Mouse (Mus musculus): ENCODE data around the gene Crebl2.

Gene Crebl2

DNA sequence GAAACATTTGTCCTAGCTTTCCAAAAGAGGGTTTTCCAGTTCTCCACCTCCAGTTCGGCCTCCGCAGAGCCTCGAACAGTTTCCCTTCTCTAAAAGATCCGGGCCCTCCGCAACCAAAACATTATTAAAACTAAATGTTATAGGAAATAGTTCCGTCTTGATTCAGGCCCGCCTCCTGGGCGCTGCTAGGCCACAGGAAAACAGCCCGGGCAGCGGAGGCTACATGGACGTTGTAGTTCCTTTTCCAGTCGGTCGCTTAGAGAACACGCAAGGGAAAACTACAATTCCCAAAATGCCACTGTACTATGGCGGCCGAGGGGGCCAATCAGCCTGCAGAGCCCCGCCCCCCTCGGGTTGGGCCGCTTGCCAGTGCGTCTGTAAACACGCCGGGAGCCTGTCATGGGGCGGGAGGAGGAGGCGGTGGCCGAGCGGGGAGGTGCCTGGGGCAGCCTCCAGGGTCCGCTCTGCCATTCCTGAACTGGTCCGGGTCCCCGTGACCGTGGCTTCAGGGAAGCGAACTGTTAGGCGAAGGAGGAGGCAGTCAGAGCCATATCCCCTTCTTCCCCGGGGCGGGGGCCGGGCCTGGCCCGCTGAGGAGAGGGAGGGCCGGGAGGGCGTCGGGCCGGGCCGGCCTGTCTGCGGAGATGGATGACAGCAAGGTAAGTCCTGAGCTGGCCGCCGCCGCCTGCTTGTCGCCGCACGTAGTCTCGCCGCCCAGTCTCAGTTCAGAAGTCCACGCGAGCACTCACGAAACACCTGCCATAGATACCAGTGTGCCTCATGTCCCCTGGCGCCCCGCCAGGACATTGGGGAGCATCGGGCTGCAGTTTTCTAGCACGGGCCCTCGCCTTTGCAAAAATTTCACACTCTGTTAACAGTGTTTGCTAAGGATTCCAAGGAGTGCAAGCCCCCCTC is at the start of gene Crebl2:
Gene Crebl2, plus strand, starts transcription at position 369 of the 915 bp plus-strand sequence.
- DNase-seq (ENCODE audit: low spot score in 2 of 2) = peak; percentile 98

DNA sequence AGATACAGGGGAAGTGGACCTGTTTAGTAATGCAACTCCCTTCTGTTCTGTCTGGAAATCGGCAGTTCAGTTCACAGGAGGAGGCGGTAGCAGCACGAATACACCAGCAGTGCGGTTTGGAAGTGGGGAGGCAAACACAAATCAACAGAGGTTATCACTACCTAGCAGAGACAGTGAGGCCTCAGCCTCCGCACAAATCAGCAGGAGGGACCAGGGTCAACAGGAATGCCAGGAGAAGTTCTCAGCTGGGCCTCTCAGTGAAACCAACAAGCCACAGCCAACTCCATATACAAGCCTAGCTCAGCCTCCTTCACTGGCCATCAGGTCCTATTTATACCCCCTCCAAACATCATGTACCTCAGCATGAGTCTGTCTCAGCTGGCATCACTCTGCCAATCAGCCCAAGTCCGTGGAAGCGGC is 48.5 kb upstream of the Crebl2 start:
- DNase-seq (ENCODE audit: low spot score in 2 of 2) = no peak

- no peak for DNase-seq (ENCODE audit: low spot score in 2 of 2)
Measured at GRCm38 (mm10) chr6:134782900-134783299, 47.1 kb upstream of the Crebl2 start.

GRCm38 (mm10) chr6:134786426-134786825 is 43.5 kb upstream of the Crebl2 start:
- DNase-seq (ENCODE audit: low spot score in 2 of 2) = no peak

DNA sequence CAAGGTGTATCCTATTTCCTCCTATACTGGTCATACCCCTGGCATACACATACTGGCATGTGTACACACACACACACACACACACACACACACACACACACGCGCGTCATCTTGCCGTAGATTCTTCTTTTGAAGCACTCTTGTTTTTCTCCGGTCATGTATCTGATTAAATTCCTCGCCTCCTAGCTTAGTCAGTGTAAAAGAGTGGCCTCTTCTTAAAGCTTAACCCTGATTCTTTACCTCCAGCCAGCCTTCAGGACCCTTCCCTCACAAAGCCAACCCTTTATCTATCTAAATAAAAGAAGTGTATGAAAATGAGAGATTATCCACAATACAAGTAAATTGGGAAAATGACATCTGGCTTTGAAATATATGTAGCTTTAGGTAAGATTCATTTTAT is 40.9 kb upstream of the Crebl2 start:
- no peak for DNase-seq (ENCODE audit: low spot score in 2 of 2)

GRCm38 (mm10) chr6:134791251-134792118 is 38.5 kb upstream of the Crebl2 start:
- DNase-seq (ENCODE audit: low spot score in 2 of 2) = peak; percentile 27

- DNase-seq (ENCODE audit: low spot score in 2 of 2) = peak; percentile 85
Measured at GRCm38 (mm10) chr6:134792141-134793045, 37.6 kb upstream of the Crebl2 start, which contains the start of gene Dusp16. TSS of gene Dusp16 (minus strand) at chr6:134792625.

DNA sequence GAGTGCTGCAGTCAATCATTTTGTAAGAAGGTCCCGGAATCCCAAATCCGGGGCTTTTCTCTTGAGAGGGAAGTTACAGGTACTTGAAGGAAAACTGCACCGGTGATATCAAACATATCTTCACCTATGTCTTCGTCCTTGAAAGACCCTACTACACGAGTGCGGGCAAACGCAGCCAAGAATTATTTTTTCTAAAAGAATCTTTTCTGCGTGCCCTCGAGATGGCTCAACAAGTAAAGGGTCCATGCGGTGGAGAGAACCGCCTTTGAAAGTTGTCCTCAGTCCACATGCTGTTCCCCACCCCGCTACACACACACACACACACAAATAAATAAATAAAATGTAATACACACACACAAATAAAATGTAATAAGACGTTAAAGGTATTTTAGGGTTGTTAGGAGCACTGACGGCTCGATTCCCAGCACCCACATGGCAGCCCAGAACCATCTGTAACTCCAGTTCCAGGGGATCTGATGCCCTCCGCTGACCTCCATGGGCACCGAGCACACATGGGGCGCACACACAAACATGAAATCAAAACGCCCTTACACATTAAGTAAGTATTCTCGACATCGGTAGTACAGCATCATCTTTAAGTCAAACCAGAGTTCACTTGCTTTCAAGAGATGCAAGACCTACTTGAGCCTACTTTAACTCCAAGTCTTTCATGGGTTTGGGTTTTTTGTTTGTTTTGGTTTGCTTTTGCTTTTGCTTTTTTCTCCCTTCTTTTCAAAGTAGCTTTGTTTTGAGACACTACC is 36.7 kb upstream of the Crebl2 start:
- DNase-seq (ENCODE audit: low spot score in 2 of 2) = no peak

- DNase-seq (ENCODE audit: low spot score in 2 of 2) = peak; percentile 66 to 79
Measured at GRCm38 (mm10) chr6:134793911-134794520, 35.9 kb upstream of the Crebl2 start.

DNA sequence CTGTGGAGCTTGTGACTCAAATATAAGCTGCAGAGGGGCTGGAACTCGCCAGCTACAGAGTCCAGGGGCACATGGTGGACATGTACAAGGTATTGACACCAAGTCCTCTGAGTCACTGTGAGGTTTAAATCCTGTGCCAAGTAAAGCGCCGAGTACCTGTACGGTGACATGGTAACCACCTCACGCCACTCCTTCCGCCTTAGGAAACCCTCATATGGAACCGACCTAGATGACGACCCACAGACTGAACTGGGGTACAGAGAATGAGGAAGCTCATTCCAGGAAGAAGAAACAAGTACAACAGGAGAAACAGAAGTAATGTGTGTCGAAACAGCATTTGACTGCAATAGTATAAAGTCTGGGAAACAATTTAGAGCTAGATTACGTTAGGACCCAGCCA is 33.7 kb upstream of the Crebl2 start:
- peak in 1 of 2 experiments; percentile 7 for DNase-seq (ENCODE audit: low spot score in 2 of 2)

DNA sequence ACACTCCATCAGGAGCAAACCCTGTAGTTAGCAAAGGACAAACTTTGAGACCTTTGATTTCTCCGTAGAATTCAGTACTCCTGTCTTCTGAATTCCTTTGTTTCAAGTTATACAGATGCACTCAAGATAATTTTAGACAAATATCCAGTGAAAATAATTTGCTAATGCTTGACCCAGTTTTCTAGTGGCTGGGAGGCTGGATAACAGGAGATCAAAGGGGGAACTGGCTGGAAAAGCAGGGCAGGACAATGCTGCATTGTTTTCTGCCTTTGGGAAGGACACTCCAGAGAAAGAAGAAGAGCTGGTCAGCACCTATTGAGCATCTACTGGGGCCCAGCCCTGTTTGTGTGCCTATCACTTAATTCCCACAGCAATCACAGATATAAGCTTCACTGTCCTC is 28.5 kb upstream of the Crebl2 start:
- no peak for DNase-seq (ENCODE audit: low spot score in 2 of 2)

DNA sequence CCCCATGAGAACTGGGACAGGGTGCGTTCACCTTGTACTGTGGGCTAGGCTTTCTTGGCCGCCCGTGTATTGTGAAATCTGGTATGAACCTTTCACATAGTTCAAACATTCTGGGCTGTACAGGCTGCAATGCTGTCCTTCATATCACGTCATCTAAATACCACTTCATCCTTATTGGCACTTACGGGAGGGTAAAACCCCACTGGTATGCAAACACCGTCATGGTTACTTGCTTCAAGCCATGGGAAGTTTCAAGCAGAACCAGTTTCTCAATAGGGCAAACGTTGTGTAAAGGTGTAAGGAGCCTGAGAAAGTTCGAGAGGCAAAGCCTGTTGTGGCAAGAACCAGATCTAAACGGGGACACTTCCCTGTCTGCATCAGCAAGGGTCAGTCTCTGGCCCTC is 27.3 kb upstream of the Crebl2 start:
- peak in 1 of 2 experiments; percentile 31 for DNase-seq (ENCODE audit: low spot score in 2 of 2)

DNA sequence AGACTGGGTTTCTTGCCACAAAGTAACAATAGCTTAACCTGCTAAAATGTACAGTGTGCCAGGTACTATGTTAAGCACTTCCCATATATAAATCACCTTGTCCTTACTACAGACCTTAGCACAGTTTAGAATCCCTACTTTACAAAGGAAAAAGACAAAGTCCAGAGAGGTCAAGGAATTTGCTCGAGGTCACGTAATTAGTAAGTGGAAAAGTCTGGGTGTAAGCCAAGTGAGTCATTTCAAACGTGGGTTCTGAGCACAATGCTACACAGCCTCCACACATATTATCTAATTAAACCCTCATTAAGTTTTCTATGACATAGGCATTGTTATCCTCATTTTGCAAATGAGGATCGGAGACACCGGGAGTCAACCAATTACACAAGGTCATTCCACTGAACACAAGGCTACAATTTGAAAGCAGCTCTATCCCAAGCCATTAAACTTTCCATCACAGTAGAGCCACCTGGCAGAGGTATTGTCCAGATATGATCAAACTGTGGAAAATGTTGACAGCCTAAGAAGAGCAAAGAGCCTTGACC is 25.1 kb upstream of the Crebl2 start:
- DNase-seq (ENCODE audit: low spot score in 2 of 2) = no peak

- DNase-seq (ENCODE audit: low spot score in 2 of 2) = no peak
Measured at GRCm38 (mm10) chr6:134806130-134806529, 23.8 kb upstream of the Crebl2 start.

DNA sequence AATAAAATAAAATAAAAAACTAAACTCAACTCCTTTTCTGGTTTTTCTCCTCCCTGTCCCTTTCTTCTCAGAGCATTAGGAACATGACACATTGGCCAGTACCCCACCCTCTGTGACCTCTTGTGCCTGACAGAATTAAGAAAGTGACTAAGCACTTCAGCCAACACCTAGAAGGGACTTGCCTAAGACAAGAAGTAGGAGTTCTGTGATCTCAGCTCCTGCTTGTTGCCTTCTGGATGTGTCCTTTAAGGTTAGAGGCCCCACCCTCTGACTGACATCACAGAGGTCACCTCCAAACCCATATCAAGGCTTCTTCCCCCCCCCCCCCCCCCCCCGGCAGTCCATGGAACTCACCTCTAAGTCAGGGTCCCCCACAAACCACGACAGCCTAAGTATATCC is 22.9 kb upstream of the Crebl2 start:
- DNase-seq (ENCODE audit: low spot score in 2 of 2) = no peak

DNA sequence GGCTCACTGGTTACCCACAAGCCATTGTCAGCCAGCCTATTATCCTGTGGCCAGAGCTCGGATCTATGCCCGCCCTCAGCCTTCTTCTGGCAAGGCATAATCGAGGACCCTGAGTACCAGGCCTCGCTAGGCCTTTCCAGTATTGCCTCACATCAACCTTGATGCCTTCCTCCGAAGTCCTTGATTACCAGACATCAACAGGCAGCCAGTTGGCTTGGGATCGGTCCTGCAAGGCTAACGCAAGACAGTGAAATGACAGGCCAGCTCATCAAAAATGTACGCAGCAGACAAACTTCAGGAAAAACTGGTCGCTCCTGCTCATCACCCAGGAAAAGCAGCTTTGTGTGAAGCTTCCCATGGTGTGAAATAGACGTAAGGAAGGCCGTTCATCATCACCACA is 22.2 kb upstream of the Crebl2 start:
- DNase-seq (ENCODE audit: low spot score in 2 of 2) = no peak

GRCm38 (mm10) chr6:134813066-134813465 is 16.9 kb upstream of the Crebl2 start:
- no peak for DNase-seq (ENCODE audit: low spot score in 2 of 2)

GRCm38 (mm10) chr6:134817051-134817928 is 12.7 kb upstream of the Crebl2 start:
- no peak for DNase-seq (ENCODE audit: low spot score in 2 of 2)

GRCm38 (mm10) chr6:134819741-134820140 is 10.2 kb upstream of the Crebl2 start:
- no peak for DNase-seq (ENCODE audit: low spot score in 2 of 2)
